Mouse (Mus musculus): ENCODE measurements at regions not wholly inside any gene's neighbourhood (a gene's known extent, or its start where the extent isn't known, plus 50 kb on each side); places are given as distances from the start of the nearest gene placed in this dataset.

- TF ChIP-seq CTCF (IDR thresholded peaks at IDR 0.05; ENCODE audit: low read depth) (no peak), EP300 (IDR thresholded peaks at IDR 0.05; ENCODE audit: low read depth) (no peak)
Measured at GRCm38 (mm10) chr13:28732036-28732435, 221.5 kb downstream of the Sox4 start.
